Mouse (Mus musculus) neural tube, embryonic 14.5 days (tissue): ENCODE results near the gene Cfap43. TPM values are rescaled to one million over a fixed set of nuclear protein-coding genes. Genes with fewer than 3 reads are reported as not detected.
"Not testable (repeated sequence)": the region's sequence is repeated elsewhere in the genome, so short reads cannot be mapped to it uniquely, and the experiment has no call there.

Experiments
- ATAC-seq: fragments of 200-750 bp; cut with Nextera tagmentation; 2 replicates; pipeline ENCODE4 v1.8.0; 2017; ENCODE audit warnings: low read depth, mild to moderate bottlenecking, moderate TSS enrichment, moderate library complexity
- H3K27ac ChIP-seq: fragments of 300-500 bp; sonication (generic); 2 replicates; pipeline ENCODE4 v1.5.1; 2014; ENCODE audit warnings: low read depth, mild to moderate bottlenecking, control low read depth, low read length, moderate library complexity, mixed read lengths
- H3K27me3 ChIP-seq: fragments of 300-500 bp; sonication (generic); 2 replicates; pipeline ENCODE4 v1.6.1; 2014; ENCODE audit warnings: low read length; ENCODE audit not compliant: control insufficient read depth, insufficient read depth
- H3K36me3 ChIP-seq: fragments of 300-500 bp; sonication (generic); 2 replicates; pipeline ENCODE4 v1.6.1; 2014; ENCODE audit warnings: low read length, mixed read lengths; ENCODE audit not compliant: control insufficient read depth, insufficient read depth
- H3K4me1 ChIP-seq: fragments of 300-500 bp; sonication (generic); 2 replicates; pipeline ENCODE4 v1.6.1; 2014; ENCODE audit warnings: low read length; ENCODE audit not compliant: control insufficient read depth, insufficient read depth
- H3K4me2 ChIP-seq: fragments of 300-500 bp; sonication (generic); 2 replicates; pipeline ENCODE4 v1.6.1; 2014; ENCODE audit warnings: mild to moderate bottlenecking, low read depth, low read length, control low read depth
- H3K4me3 ChIP-seq: fragments of 300-500 bp; sonication (generic); 2 replicates; pipeline ENCODE4 v1.5.1; 2014; ENCODE audit warnings: low read depth, low read length, control low read depth, mixed read lengths
- H3K9ac ChIP-seq: fragments of 300-500 bp; sonication (generic); replicated peaks from 2 replicates; pipeline ENCODE4 v1.6.1; 2014; ENCODE audit warnings: low read depth, mild to moderate bottlenecking, control low read depth, low read length, mixed read lengths
- H3K9me3 ChIP-seq: fragments of 300-500 bp; sonication (generic); 2 replicates; pipeline ENCODE4 v1.6.1; 2016; ENCODE audit warnings: low read length; ENCODE audit not compliant: control insufficient read depth
- WGBS: fragments of 180-500 bp; shearing (Covaris S2); extraction: QIAGEN DNeasy Blood & Tissue Kit; methylation state at CpG from one replicate; pipeline ENCODE4 v1.1.7; 2014; 5-methylcytosine and 5-hydroxymethylcytosine counted together
- polyA plus RNA-seq: library from polyadenylated mRNA; unstranded; fragments of >200 nt; fragmentation: Nextera tagmentation; extraction: Ambion mirVana; gene quantifications from 2 replicates; pipeline ENCODE4 v1.2.1, GENCODE M21; 2014

The Cfap43 gene
- polyA plus RNA-seq, 1 experiment from 2014 or later: 1.7 TPM

GRCm38 (mm10) chr19:47853951-47854795 lies 64.9 kb downstream of the Cfap43 start:
- 25% methylated on average over 13 of the region's 13 CpGs for WGBS
- H3K9ac ChIP-seq: peak overlapping the region; percentile 75
- H3K4me3 ChIP-seq: peak overlapping the region; percentile 62
- no peaks in the 10 kb centered on the region for H3K36me3 ChIP-seq
- H3K4me1 ChIP-seq: no peaks in the 10 kb centered on the region
- H3K4me2 ChIP-seq: peak overlapping the region; percentile 63
- ATAC-seq: peak; percentile 75
- H3K27me3 ChIP-seq: no peaks in the 10 kb centered on the region
- H3K27ac ChIP-seq: peak overlapping the region; percentile 40
- H3K9me3 ChIP-seq: no peaks in the 10 kb centered on the region

GRCm38 (mm10) chr19:47853053-47853452 lies 66.0 kb downstream of the Cfap43 start:
- ATAC-seq: no peak
- WGBS: 87% methylated on average over 3 of the region's 3 CpGs
- Histone ChIP-seq H3K27me3 (no peaks in the 10 kb centered on the region), H3K9ac (no peak overlapping the region), H3K36me3 (no peaks in the 10 kb centered on the region), H3K27ac (no peak overlapping the region), H3K4me3 (no peak overlapping the region), H3K4me1 (no peaks in the 10 kb centered on the region), H3K9me3 (no peaks in the 10 kb centered on the region), H3K4me2 (no peak overlapping the region)

GRCm38 (mm10) chr19:47852131-47852530 lies 67.0 kb downstream of the Cfap43 start:
- not testable (repeated sequence) for H3K27ac ChIP-seq, H3K4me2 ChIP-seq, H3K9ac ChIP-seq, ATAC-seq, H3K36me3 ChIP-seq, H3K4me1 ChIP-seq, H3K27me3 ChIP-seq, H3K9me3 ChIP-seq, H3K4me3 ChIP-seq
- WGBS: 81% methylated on average over 3 of the region's 3 CpGs

GRCm38 (mm10) chr19:47849735-47850134 lies 69.4 kb downstream of the Cfap43 start:
- Histone ChIP-seq H3K27me3 (no peaks in the 10 kb centered on the region), H3K4me3 (no peak overlapping the region), H3K9me3 (no peaks in the 10 kb centered on the region), H3K27ac (no peak overlapping the region), H3K4me1 (no peaks in the 10 kb centered on the region), H3K9ac (no peak overlapping the region), H3K4me2 (no peak overlapping the region), H3K36me3 (no peaks in the 10 kb centered on the region)
- no peak for ATAC-seq
- WGBS: 70% methylated on average over 3 of the region's 3 CpGs

- not testable (repeated sequence) for H3K27ac ChIP-seq, H3K4me1 ChIP-seq, ATAC-seq, H3K4me2 ChIP-seq, H3K27me3 ChIP-seq, H3K9ac ChIP-seq, H3K4me3 ChIP-seq, H3K9me3 ChIP-seq, H3K36me3 ChIP-seq
- WGBS: 87% methylated on average over 12 of the region's 15 CpGs
Measured at GRCm38 (mm10) chr19:47841234-47841633, 77.9 kb downstream of the Cfap43 start.

- Histone ChIP-seq H3K9me3 (no peaks in the 10 kb centered on the region), H3K27ac (no peak overlapping the region), H3K36me3 (no peaks in the 10 kb centered on the region), H3K27me3 (no peaks in the 10 kb centered on the region), H3K9ac (peak overlapping the region; percentile 54), H3K4me1 (no peaks in the 10 kb centered on the region), H3K4me2 (peak overlapping the region; percentile 69), H3K4me3 (peak overlapping the region; percentile 50)
- no peak; the same call in 1 of the 2 replicates for ATAC-seq
- WGBS: 0% methylated on average over 6 of the region's 6 CpGs
Measured at GRCm38 (mm10) chr19:47837527-47837901, 81.6 kb downstream of the Cfap43 start.

- 3% methylated on average over 48 of the region's 49 CpGs for WGBS
- no peaks in the 10 kb centered on the region for H3K9me3 ChIP-seq
- peak; percentile 96 for ATAC-seq
Measured at GRCm38 (mm10) chr19:47836701-47837526, 82.2 kb downstream of the Cfap43 start.

GRCm38 (mm10) chr19:47835776-47836175 lies 83.3 kb downstream of the Cfap43 start:
- WGBS: 81% methylated on average over 7 of the region's 7 CpGs
- no peak overlapping the region for H3K9ac ChIP-seq
- no peak for ATAC-seq
- H3K9me3 ChIP-seq: no peaks in the 10 kb centered on the region
- H3K27ac ChIP-seq: no peak overlapping the region
- no peaks in the 10 kb centered on the region for H3K36me3 ChIP-seq
- no peak overlapping the region for H3K4me3 ChIP-seq
- no peaks in the 10 kb centered on the region for H3K4me1 ChIP-seq
- H3K4me2 ChIP-seq: no peak overlapping the region
- no peaks in the 10 kb centered on the region for H3K27me3 ChIP-seq

More at GRCm38 (mm10) chr19:47836701-47837526, 82.2 kb downstream of the Cfap43 start:
- H3K9ac ChIP-seq: peak overlapping the region; percentile 54
- no peaks in the 10 kb centered on the region for H3K27me3 ChIP-seq
- no peaks in the 10 kb centered on the region for H3K4me1 ChIP-seq
- no peak overlapping the region for H3K27ac ChIP-seq
- peak overlapping the region; percentile 50 for H3K4me3 ChIP-seq
- H3K36me3 ChIP-seq: no peaks in the 10 kb centered on the region
- peak overlapping the region; percentile 69 for H3K4me2 ChIP-seq

- no peaks in the 10 kb centered on the region for H3K9me3 ChIP-seq
- no peaks in the 10 kb centered on the region for H3K4me1 ChIP-seq
- no peaks in the 10 kb centered on the region for H3K36me3 ChIP-seq
- no peak overlapping the region for H3K27ac ChIP-seq
- no peak for ATAC-seq
- 90% methylated on average over 5 of the region's 5 CpGs for WGBS
- H3K4me2 ChIP-seq: no peak overlapping the region
- H3K4me3 ChIP-seq: no peak overlapping the region
- no peak overlapping the region for H3K9ac ChIP-seq
- H3K27me3 ChIP-seq: no peaks in the 10 kb centered on the region
Measured at GRCm38 (mm10) chr19:47834614-47835013, 84.5 kb downstream of the Cfap43 start.
